Mouse (Mus musculus) kidney, adult 2 months (tissue): ENCODE measurements at regions not wholly inside any gene's neighbourhood (a gene's known extent, or its start where the extent isn't known, plus 50 kb on each side); places are given as distances from the start of the nearest gene placed in this dataset.

Experiments
- CTCF ChIP-seq: fragments of 200-500 bp; conservative IDR thresholded peaks from 2 replicates; pipeline ENCODE4 v1.5.1; 2011; ENCODE audit warnings: low read depth, mild to moderate bottlenecking, control low read depth, low read length, moderate library complexity, mixed read lengths; ENCODE audit not compliant: insufficient read depth, insufficient read length
- POLR2A ChIP-seq: fragments of 200-500 bp; IDR thresholded peaks from one replicate; pipeline ENCODE4 v1.6.1; 2011; ENCODE audit warnings: low read depth, low read length, control low read depth

DNA sequence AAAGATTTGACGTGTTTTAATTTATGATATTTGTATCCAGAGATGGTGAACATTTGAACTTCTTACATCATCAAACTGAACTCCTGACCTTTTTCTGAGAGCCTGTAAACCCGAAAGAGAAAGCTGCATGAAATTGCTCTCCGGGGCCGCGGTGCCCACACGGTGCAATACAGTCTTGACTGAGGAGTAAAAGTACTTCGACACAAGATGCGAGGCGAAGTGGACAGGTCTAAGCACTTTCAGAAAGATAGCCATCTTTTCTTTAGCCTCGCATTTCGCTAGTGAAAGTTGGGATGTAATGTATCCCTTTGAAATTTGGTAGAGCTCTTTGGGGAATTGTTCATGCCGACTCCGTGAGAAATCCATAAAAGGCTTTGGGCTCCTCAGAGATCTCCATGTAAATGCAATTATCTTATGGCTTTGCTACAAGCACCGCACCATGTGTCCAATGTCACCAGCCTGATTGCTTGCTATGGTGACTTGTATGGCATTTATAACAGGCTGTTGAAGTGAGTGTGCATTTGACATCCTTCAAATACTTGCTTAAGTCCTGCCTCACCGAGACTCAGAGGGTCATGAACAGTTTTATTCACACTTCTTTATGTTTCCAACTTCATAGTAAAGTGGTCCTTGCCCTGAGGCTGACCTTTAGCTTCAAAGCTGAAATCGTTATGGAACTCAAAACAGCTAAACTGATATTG lies 274.6 kb upstream of the Itga1 start:
- TF ChIP-seq CTCF (no peak), POLR2A (no peak)
